Mouse (Mus musculus) adrenal gland, adult 8-10 months (tissue): ENCODE results near the gene Cyp2j12. TPM values are rescaled to one million over a fixed set of nuclear protein-coding genes. Genes with fewer than 3 reads are reported as not detected.
"Not testable (repeated sequence)": the region's sequence is repeated elsewhere in the genome, so short reads cannot be mapped to it uniquely, and the experiment has no call there.

Experiments
- DNase-seq: peaks from one replicate; pipeline ENCODE4 v3.0.0; 2022
- total RNA-seq, 4 experiments: library from RNA; stranded (reverse); gene quantifications; 2 replicates each; pipeline ENCODE4 v1.2.4; 2022

Cyp2j12 gene
- total RNA-seq = 1 to 10 TPM in 2 of 4 experiments, under 1 TPM in 2; 0.17 to 1.9 (median 0.83) TPM

- DNase-seq = no peak
These were observed at the start of gene Cyp2j12 for GRCm38 (mm10) chr4:96140732-96141467. TSS of gene Cyp2j12 (minus strand) at chr4:96141152.

- DNase-seq = not testable (repeated sequence)
These were observed 48.4 kb upstream of the Cyp2j12 start for GRCm38 (mm10) chr4:96189321-96189720.

- not testable (repeated sequence) for DNase-seq
These were observed 47.7 kb upstream of the Cyp2j12 start for GRCm38 (mm10) chr4:96188671-96189070.

GRCm38 (mm10) chr4:96188146-96188545 lies 47.2 kb upstream of the Cyp2j12 start:
- DNase-seq = not testable (repeated sequence)

- not testable (repeated sequence) for DNase-seq
These were observed 43.8 kb upstream of the Cyp2j12 start for GRCm38 (mm10) chr4:96184716-96185115.

- DNase-seq = peak; percentile 6
These were observed 21.9 kb upstream of the Cyp2j12 start for GRCm38 (mm10) chr4:96162839-96163238.

- no peak for DNase-seq
These were observed 20.6 kb upstream of the Cyp2j12 start for GRCm38 (mm10) chr4:96161575-96161974.

- DNase-seq = no peak
These were observed 1.7 kb downstream of the Cyp2j12 start for GRCm38 (mm10) chr4:96139226-96139625.

GRCm38 (mm10) chr4:96134246-96134645 lies 6.7 kb downstream of the Cyp2j12 start:
- DNase-seq = no peak

GRCm38 (mm10) chr4:96096841-96097240 lies 44.1 kb downstream of the Cyp2j12 start:
- no peak for DNase-seq

GRCm38 (mm10) chr4:96091869-96092268 lies 49.1 kb downstream of the Cyp2j12 start:
- DNase-seq = no peak

- DNase-seq = not testable (repeated sequence)
These were observed 51.5 kb downstream of the Cyp2j12 start for GRCm38 (mm10) chr4:96089356-96090048.

- no peak for DNase-seq
These were observed 62.6 kb downstream of the Cyp2j12 start for GRCm38 (mm10) chr4:96078308-96078707.

- DNase-seq = no peak
These were observed 63.5 kb downstream of the Cyp2j12 start, which contains the start of gene Cyp2j13 for GRCm38 (mm10) chr4:96077261-96078125. TSS of gene Cyp2j13 (minus strand) at chr4:96077546.

GRCm38 (mm10) chr4:96062045-96062444 lies 78.9 kb downstream of the Cyp2j12 start:
- no peak for DNase-seq

GRCm38 (mm10) chr4:96060106-96060505 lies 80.8 kb downstream of the Cyp2j12 start:
- no peak for DNase-seq

Other genes with a start within 250 kb of the Cyp2j12 start
- gene Hook1, start 173.9 kb downstream of the Cyp2j12 start, total RNA-seq = 10 to 100 TPM in 3 of 4 experiments, 1 to 10 TPM in 1; 8.9 to 17.9 (median 11.5) TPM
- gene Cyp2j13, start 63.6 kb downstream of the Cyp2j12 start, total RNA-seq = not detected
- not detected for gene Cyp2j7, start 95.5 kb upstream of the Cyp2j12 start, total RNA-seq
- gene Cyp2j11, start 207.5 kb upstream of the Cyp2j12 start, total RNA-seq = not detected